Mouse (Mus musculus) spleen, postnatal 10 days (tissue): Measurements from ENCODE around the gene 1700009N14Rik.

Source experiments
- DNase-seq, 2 experiments: peaks; one replicate each; pipeline ENCODE4 v3.0.0; 2021 to 2022; ENCODE audit warnings: low spot score in 2 of 2

The 1700009N14Rik gene

DNA sequence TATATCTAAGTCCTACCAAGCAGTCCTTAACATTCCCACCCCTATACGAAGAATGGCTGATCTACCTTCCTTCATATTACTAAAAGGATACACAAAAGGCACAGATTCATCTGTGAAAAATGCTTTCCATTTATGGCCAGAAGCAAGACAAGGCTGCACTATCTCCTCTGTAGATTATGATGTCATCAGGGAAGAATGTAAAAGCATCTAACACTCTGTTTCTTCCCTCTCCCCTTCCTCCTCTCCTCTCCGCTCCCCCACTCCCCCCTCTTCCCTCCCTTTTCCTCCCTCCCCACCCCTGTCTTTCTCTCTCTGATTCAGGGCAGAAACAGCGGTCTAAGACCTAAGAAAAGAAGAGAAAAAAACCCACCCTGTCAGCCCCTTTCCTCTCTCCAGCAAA, at the start of gene 1700009N14Rik:
Gene 1700009N14Rik, plus strand, starts transcription at position 227 of the 400 bp plus-strand sequence.
- no peak for DNase-seq

DNA sequence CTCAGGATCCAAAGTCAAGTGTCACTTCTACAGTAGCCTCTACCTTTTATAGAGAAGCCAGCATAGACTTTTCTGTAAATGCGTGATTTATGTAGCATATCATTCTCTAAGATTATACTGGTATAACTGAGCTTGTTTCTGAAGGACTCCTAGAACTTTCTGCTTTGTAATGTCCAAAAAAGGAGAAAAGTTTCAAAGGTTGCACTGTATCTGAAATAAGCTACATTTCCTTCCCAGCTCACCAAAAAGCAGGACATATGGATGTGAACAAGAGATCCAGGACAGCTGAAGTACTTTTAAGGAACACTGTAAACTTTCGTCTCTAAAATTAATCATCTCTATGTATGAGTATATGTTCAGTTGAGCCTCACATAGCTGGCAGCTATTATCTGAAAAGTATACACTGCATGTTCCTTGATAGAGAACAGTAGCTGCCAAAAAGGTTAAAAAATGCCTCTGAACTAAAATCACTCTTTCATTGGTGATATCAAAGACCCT, 12.2 kb upstream of the 1700009N14Rik start:
- no peak for DNase-seq

DNA sequence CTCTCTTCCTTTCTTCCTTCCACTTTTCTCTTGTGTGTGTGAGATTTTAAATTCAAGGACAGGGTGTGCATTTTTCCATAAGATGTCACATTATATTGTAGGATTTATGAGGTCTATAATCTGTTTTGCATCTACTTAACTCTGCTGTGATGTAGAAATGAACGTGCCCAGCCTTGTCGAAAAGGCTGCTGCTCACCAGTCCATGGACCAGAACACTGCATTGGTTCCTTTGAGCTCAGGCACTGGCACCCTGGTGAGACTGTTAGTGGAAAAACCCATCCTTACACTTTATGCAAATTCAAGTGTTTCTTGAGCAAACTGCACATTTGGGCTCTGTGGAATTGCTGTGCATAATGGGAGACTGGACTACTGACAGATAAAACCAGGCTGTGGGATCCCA, 24.2 kb downstream of the 1700009N14Rik start:
- no peak for DNase-seq

DNA sequence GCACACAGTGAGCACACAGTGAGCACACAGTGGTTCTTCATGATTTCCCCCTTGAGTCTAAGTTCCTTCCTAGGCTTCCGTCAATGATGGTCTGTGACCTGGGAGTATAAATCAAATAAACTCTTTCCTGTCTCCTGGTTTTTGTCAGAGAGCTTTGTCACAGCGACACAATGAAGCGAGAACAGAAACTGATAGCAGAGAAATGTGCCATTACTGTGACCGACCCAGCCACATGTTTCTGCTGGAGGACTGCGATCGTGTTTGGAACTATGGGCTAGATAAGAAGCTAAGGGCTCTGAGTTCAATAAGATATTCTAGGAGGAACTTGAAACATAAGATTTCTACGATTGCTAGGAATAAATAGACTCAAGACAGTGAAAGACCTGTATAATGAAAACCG, 36.3 kb downstream of the 1700009N14Rik start:
- no peak for DNase-seq

DNA sequence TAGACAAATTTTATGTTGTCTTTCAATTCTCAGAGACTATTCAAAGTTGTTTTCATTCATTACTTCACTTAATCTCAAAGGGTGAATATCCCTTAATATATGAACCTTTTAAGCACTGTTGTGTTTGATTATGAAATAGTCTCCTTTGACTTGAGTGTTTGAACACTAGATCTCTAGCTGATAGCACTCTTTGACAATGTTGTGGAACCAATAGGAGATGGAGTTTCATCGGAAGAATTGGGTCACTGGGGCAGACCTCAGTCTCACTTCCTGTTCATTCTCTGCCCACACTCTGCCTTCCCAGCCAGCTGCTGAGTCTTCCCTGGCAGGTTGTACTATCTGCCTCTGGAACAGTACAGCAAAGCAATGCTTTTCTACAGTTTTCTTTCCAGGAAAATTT, 43.5 kb downstream of the 1700009N14Rik start:
- no peak for DNase-seq

GRCm38 (mm10) chr4:39495875-39496274, 45.8 kb downstream of the 1700009N14Rik start:
- no peak for DNase-seq
